Mouse (Mus musculus): ENCODE measurements around the gene Psmb7. TPM values are rescaled to one million over a fixed set of nuclear protein-coding genes. Genes with fewer than 3 reads are reported as not detected.

Gene Psmb7
- polyA plus RNA-seq, 1 experiment from 2014 or later: 272 TPM

DNA sequence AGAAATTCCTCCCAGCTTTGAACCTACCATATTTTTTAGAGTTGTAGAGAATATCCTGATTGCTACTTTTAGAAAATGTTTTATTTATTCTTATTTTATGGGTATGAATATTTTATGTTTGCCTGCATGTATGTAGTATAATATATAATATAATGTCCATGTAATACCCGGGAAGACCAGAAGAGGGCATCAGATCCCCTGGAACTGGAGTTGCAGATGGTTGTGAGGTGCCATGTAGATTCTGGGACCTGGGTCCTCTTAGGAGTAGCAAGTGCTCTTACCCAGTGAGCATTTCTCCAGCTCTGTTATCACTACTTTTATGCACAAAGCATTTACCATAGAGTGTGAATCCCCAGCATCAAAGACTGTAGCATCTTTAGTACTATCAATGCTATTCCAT, 17.5 kb upstream of the Psmb7 start:
- no peaks in the 10 kb centered on the region for H3K36me3 ChIP-seq
- ATAC-seq (ENCODE audit: low FRiP score): no peak
- no peaks in the 10 kb centered on the region for H3K9me3 ChIP-seq (replicated peaks)
- peaks cover 2% of the 10 kb centered on the region for H3K27me3 ChIP-seq
- no peak overlapping the region for H3K27ac ChIP-seq
- WGBS: 4% methylated on average over 1 of the region's 1 CpGs
- H3K4me2 ChIP-seq (replicated peaks): no peak overlapping the region
- H3K4me1 ChIP-seq: peaks cover 2% of the 10 kb centered on the region; the same call in 1 of the 2 replicates
- H3K4me3 ChIP-seq: no peak overlapping the region
- no peak overlapping the region for H3K9ac ChIP-seq

DNA sequence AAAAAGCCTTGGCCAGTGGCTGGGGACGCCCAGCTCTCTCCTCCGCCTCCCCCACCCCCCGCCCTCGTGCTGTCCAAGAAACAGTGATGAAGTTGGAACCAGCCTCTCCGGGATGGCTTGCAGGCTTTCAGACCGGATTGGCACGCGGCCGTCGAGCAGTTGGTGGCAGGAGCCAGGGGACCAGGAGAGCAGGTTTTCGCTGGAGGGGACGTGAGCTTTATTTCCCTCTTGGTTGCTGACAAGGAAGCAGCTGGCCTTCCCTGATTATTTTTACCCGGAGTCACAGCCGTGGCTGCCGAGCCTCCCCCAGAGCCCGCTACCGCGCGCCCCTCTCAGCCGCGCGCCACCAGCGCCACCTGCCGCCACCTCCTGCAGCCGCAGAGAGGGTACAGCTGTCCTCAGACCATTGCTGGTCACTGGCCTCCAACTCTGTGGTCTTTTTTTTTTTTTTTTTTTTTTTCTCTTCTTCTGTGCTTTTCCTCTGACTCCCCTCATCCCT, 14.5 kb upstream of the Psmb7 start:
- Histone ChIP-seq H3K36me3 (no peaks in the 10 kb centered on the region), H3K4me1 (peaks cover 2% of the 10 kb centered on the region; the same call in 1 of the 2 replicates), H3K4me2 (replicated peaks) (peak overlapping the region; percentile 58), H3K4me3 (peak overlapping the region; percentile 31), H3K9me3 (replicated peaks) (no peaks in the 10 kb centered on the region), H3K9ac (peak overlapping the region; percentile 42; the same call in 1 of the 2 replicates), H3K27me3 (peaks cover 5% of the 10 kb centered on the region; the same call in 1 of the 2 replicates), H3K27ac (peak overlapping the region; percentile 45; the same call in 1 of the 2 replicates)
- 1% methylated on average over 25 of the region's 25 CpGs for WGBS
- peak; percentile 97 for ATAC-seq (ENCODE audit: low FRiP score)

DNA sequence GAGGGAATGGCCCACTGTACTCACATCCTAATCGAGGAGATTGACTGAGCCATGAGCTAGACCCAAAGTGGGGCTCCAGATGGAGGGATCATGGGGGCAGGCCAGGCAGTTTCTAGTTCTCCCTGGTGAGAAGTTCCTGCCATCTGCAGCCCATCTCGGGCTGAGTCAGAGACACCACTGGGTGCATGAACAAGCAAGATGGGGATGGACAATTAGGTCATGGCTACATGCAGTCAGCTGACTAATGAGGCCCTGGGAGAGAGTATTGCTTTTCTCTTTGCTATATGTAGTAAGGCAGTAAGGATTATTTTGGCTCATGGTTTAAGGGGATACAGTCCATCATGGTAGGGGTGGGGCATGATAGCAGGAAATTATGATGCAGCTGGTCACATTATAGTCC, 9.8 kb upstream of the Psmb7 start:
- Histone ChIP-seq H3K36me3 (no peaks in the 10 kb centered on the region), H3K9me3 (replicated peaks) (no peaks in the 10 kb centered on the region), H3K9ac (no peak overlapping the region), H3K4me2 (replicated peaks) (no peak overlapping the region), H3K27me3 (peaks cover 5% of the 10 kb centered on the region; the same call in 1 of the 2 replicates), H3K4me3 (no peak overlapping the region), H3K27ac (no peak overlapping the region), H3K4me1 (peaks cover 5% of the 10 kb centered on the region; the same call in 1 of the 2 replicates)
- ATAC-seq (ENCODE audit: low FRiP score): no peak
- WGBS: 77% methylated on average over 2 of the region's 2 CpGs

DNA sequence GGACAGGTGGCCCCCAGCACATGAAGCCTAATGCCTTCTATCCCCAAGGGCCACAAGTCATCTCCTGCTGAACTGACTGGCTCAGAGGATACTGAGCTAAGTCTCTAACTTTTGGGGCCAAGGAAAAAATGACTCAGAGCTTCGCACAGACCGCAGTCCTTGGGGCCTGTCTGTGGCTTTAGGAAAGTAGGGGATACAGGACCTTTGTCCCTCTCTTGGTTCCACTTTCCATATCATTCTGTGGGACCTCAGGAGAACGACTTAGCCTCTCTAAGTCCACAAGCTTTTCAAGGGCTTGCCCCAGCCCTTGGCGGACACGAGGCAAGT, 9.4 kb upstream of the Psmb7 start:
- WGBS: 92% methylated on average over 5 of the region's 5 CpGs
- H3K4me2 ChIP-seq (replicated peaks): no peak overlapping the region

DNA sequence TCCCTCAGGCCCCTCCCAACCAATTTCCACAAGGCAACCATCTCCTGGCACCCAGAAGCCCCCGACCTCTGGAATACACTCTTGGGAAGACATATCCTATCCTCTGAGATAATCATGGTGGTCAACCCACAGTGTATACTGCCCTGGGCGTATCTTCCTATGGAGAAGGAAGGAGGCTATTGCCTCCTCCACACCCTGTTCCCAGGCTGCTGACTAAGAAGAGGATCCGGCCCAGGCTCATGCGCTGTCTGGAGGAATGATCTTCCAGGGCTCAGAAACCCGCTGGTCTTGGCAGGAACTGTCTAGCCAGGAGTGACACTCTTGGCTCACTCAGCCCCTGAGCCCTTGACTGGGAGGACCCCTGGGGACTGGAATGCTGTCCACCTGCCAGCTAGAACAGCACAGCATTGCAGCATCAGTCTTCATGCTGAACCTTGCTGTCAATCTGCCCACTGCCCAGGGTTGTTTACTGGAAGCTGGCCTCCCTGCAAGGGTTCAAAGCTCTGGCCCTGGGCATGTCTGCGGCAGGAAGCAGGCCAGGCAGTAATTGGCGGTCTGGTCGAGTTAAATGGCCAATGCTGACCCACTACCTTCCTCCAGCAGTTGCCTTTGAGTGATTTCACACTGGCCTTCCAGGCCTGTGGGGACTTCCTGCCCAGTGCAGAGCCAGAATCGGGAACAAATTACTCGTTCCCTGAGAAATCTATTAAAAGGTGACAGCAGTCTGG, 8.8 kb upstream of the Psmb7 start:
- Histone ChIP-seq H3K4me2 (replicated peaks) (no peak overlapping the region), H3K27ac (no peak overlapping the region), H3K4me3 (no peak overlapping the region), H3K27me3 (peaks cover 5% of the 10 kb centered on the region; the same call in 1 of the 2 replicates), H3K36me3 (no peaks in the 10 kb centered on the region), H3K9me3 (replicated peaks) (no peaks in the 10 kb centered on the region), H3K9ac (no peak overlapping the region), H3K4me1 (peaks cover 5% of the 10 kb centered on the region; the same call in 1 of the 2 replicates)
- WGBS: 64% methylated on average over 10 of the region's 10 CpGs
- peak; percentile 40; the same call in 1 of the 2 replicates for ATAC-seq (ENCODE audit: low FRiP score)

More for the DNA sequence above, 9.4 kb upstream of the Psmb7 start:
- H3K36me3 ChIP-seq: no peaks in the 10 kb centered on the region
- H3K27me3 ChIP-seq: peaks cover 5% of the 10 kb centered on the region; the same call in 1 of the 2 replicates
- H3K27ac ChIP-seq: no peak overlapping the region
- H3K4me3 ChIP-seq: no peak overlapping the region
- peaks cover 5% of the 10 kb centered on the region; the same call in 1 of the 2 replicates for H3K4me1 ChIP-seq
- ATAC-seq (ENCODE audit: low FRiP score): no peak
- H3K9ac ChIP-seq: no peak overlapping the region
- H3K9me3 ChIP-seq (replicated peaks): no peaks in the 10 kb centered on the region

DNA sequence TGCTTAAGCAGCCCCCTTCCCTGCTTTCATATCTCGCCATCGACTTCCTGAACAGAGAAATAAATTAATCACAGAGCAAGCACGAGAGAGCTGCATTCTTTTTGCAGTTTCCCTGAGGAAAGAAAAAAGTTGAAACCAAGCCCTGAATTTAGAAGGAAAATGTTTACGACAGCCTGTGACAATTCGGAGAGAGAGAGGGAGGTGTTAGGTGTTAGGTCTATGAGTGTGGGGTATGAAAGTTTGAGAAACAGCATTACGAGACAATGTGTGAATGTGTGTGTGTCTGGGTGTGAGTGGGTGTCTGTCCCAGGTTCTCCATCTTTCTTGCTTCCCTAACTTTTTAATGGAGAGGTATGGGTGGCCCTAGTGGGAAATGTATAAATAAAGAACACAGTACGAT, 8.2 kb upstream of the Psmb7 start:
- 88% methylated on average over 7 of the region's 7 CpGs for WGBS
- Histone ChIP-seq H3K4me1 (peaks cover 6% of the 10 kb centered on the region; the same call in 1 of the 2 replicates), H3K27me3 (peaks cover 5% of the 10 kb centered on the region; the same call in 1 of the 2 replicates), H3K36me3 (no peaks in the 10 kb centered on the region), H3K9me3 (replicated peaks) (no peaks in the 10 kb centered on the region), H3K27ac (no peak overlapping the region), H3K9ac (no peak overlapping the region), H3K4me2 (replicated peaks) (no peak overlapping the region), H3K4me3 (no peak overlapping the region)
- no peak for ATAC-seq (ENCODE audit: low FRiP score)

DNA sequence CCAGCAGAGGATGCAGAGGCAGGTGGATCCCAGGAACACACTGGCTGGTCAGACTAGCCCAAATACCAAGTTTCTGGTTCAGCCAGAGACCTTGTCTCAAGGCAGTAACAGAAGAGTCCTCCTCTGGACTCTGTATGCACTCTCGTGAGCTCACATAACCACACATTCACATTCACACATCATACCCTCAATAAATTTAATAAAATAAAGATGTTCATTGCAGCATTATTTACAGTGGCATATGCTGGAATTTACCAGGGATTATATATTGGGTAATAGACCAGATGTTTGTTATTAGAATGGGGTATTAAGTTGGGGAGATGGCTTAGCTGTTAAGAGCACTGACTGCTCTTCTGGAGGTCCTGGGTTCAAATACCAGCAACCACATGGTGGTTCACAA, 6.5 kb upstream of the Psmb7 start:
- H3K36me3 ChIP-seq: no peaks in the 10 kb centered on the region
- H3K27me3 ChIP-seq: no peaks in the 10 kb centered on the region
- H3K9ac ChIP-seq: no peak overlapping the region
- ATAC-seq (ENCODE audit: low FRiP score): no peak
- no peaks in the 10 kb centered on the region for H3K9me3 ChIP-seq (replicated peaks)
- peaks cover 7% of the 10 kb centered on the region; the same call in 1 of the 2 replicates for H3K4me1 ChIP-seq
- H3K4me2 ChIP-seq (replicated peaks): no peak overlapping the region
- no peak overlapping the region for H3K4me3 ChIP-seq
- H3K27ac ChIP-seq: no peak overlapping the region
- 87% methylated on average over 1 of the region's 1 CpGs for WGBS

DNA sequence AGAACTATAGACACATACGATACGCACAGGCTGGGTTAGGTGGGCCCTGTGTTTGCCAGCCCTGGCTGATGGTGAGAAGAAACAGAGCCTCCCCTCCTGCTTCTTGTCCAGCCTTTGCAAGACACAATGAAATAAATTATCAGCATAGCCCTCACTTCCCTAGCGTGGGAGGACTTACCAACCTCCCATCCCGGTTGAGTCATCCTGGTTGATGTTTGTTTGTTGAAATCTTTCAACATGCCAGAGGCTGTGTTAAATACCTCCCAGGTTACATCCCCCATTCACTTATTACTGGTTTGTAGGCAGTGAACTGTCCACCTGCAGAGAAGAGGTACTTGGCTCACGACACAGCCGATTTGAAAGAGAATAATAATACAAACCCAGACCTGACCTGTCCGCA, 3.8 kb upstream of the Psmb7 start:
- Histone ChIP-seq H3K27me3 (no peaks in the 10 kb centered on the region), H3K9ac (no peak overlapping the region), H3K27ac (no peak overlapping the region)

DNA sequence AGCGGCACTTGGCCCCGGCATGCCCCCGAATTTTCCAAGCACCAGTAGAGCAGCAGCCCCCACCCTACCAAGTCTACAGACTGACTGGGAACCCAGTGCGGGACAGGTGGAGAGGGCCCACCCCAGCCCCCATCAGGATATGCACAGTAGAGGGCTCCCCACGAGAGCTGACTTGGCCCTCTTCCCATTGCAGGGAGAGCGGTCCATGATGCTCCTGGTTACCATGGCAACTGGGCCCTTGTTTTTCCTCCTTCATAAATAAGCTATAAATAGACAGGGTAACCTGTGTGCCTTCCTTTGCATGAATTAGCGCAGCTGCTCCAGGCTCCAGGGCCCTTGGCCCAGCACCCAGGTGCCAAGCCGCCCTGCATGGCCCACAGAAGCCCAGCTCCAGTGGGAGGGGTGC, 3.3 kb upstream of the Psmb7 start:
- ATAC-seq (ENCODE audit: low FRiP score): peak; percentile 42
- H3K27me3 ChIP-seq: no peaks in the 10 kb centered on the region
- no peak overlapping the region for H3K9ac ChIP-seq
- 78% methylated on average over 8 of the region's 8 CpGs for WGBS
- no peak overlapping the region for H3K4me3 ChIP-seq
- no peak overlapping the region for H3K27ac ChIP-seq
- no peaks in the 10 kb centered on the region for H3K9me3 ChIP-seq (replicated peaks)
- peaks cover 14% of the 10 kb centered on the region for H3K4me1 ChIP-seq
- no peak overlapping the region for H3K4me2 ChIP-seq (replicated peaks)
- H3K36me3 ChIP-seq: no peaks in the 10 kb centered on the region

More for the DNA sequence above, 3.8 kb upstream of the Psmb7 start:
- no peaks in the 10 kb centered on the region for H3K36me3 ChIP-seq
- peaks cover 14% of the 10 kb centered on the region for H3K4me1 ChIP-seq
- H3K4me2 ChIP-seq (replicated peaks): no peak overlapping the region
- H3K9me3 ChIP-seq (replicated peaks): no peaks in the 10 kb centered on the region
- ATAC-seq (ENCODE audit: low FRiP score): no peak
- no peak overlapping the region for H3K4me3 ChIP-seq
- 87% methylated on average over 7 of the region's 7 CpGs for WGBS

DNA sequence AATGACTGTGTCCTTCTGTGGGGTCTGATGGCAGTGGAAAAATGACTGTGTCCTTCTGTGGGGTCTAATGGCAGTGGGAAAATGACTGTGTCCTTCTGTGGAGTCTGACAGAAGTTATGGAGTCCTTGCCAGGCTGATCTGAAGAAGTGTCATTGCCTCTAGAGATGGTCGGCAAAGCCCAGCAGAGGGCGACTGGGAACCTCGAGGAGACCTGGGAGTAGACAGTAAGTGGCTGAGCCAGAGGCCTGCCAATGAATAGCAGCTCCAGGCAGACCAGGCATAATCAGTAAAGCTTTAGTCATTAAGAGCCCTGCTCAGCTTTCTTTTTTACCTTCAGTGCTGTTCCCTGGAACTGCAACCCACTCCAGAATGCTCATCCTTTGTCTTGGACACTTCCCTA, 2.0 kb upstream of the Psmb7 start:
- WGBS: 2% methylated on average over 3 of the region's 3 CpGs
- peak; percentile 57 for ATAC-seq (ENCODE audit: low FRiP score)
- H3K4me2 ChIP-seq (replicated peaks): no peak overlapping the region

DNA sequence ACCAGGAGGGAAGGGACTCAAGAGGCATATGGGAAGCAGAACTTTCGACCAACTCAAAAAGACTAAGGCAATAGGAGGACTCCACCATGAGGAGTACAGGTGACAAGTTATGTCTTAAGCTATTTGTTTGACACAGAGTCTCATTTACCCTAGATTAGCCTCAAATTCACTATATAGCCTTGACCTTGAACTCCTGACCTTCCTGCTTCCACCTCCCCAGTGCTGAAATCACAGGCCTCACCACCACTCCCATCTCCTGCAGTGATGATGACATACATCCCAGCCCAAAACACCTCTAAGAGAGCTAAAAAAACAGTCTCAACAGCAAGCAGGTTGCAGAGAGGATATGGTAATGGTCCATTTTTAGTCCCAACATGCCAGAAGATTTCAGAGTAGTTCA, 2.1 kb downstream of the Psmb7 start:
- 100% methylated on average over 1 of the region's 1 CpGs for WGBS
- no peaks in the 10 kb centered on the region for H3K27me3 ChIP-seq
- peaks cover 12% of the 10 kb centered on the region for H3K4me1 ChIP-seq
- no peaks in the 10 kb centered on the region for H3K9me3 ChIP-seq (replicated peaks)
- H3K27ac ChIP-seq: no peak overlapping the region
- H3K9ac ChIP-seq: no peak overlapping the region
- H3K4me3 ChIP-seq: no peak overlapping the region
- no peak for ATAC-seq (ENCODE audit: low FRiP score)
- H3K4me2 ChIP-seq (replicated peaks): no peak overlapping the region
- peaks cover 43% of the 10 kb centered on the region for H3K36me3 ChIP-seq

More for the DNA sequence above, 2.0 kb upstream of the Psmb7 start:
- H3K9me3 ChIP-seq (replicated peaks): no peaks in the 10 kb centered on the region
- H3K27me3 ChIP-seq: no peaks in the 10 kb centered on the region
- no peak overlapping the region for H3K4me3 ChIP-seq
- H3K27ac ChIP-seq: no peak overlapping the region
- H3K36me3 ChIP-seq: peaks cover 10% of the 10 kb centered on the region
- H3K4me1 ChIP-seq: peaks cover 14% of the 10 kb centered on the region
- H3K9ac ChIP-seq: no peak overlapping the region

DNA sequence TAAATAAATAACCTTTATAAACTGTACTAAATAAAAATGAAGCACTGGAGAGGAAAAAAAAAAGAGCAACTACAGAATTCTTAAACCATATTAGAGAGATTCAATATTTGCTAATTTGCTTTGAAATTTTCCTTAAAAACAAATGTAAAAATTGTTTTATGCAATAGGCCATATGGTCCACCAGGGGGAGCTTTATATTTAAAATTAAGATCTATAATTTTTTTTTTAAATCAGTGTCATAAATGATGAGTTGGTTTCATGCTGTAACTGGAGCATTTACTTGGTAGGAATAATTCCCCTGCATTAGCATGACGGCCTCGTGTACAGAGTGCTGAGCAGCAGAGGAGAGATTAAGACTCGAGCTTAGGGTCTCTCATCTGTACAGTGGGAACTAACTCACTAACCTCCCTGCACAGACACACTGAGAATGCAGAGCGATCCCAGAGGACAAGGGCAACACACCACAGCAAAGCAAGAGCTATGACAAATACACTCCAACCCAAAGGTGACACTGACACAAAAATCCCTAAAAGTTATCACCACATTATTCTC, 6.1 kb downstream of the Psmb7 start:
- Histone ChIP-seq H3K27me3 (no peaks in the 10 kb centered on the region), H3K36me3 (peaks cover 77% of the 10 kb centered on the region), H3K4me3 (no peak overlapping the region), H3K9me3 (replicated peaks) (no peaks in the 10 kb centered on the region), H3K4me1 (peaks cover 3% of the 10 kb centered on the region), H3K9ac (no peak overlapping the region), H3K4me2 (replicated peaks) (no peak overlapping the region), H3K27ac (no peak overlapping the region)
- ATAC-seq (ENCODE audit: low FRiP score): no peak
- 80% methylated on average over 4 of the region's 4 CpGs for WGBS
